Mouse (Mus musculus): ENCODE measurements around the gene Rpl22. TPM values are rescaled to one million over a fixed set of nuclear protein-coding genes. Genes with fewer than 3 reads are reported as not detected.

The Rpl22 gene
- polyA plus RNA-seq, 1 experiment from 2014 or later: 360 TPM

DNA sequence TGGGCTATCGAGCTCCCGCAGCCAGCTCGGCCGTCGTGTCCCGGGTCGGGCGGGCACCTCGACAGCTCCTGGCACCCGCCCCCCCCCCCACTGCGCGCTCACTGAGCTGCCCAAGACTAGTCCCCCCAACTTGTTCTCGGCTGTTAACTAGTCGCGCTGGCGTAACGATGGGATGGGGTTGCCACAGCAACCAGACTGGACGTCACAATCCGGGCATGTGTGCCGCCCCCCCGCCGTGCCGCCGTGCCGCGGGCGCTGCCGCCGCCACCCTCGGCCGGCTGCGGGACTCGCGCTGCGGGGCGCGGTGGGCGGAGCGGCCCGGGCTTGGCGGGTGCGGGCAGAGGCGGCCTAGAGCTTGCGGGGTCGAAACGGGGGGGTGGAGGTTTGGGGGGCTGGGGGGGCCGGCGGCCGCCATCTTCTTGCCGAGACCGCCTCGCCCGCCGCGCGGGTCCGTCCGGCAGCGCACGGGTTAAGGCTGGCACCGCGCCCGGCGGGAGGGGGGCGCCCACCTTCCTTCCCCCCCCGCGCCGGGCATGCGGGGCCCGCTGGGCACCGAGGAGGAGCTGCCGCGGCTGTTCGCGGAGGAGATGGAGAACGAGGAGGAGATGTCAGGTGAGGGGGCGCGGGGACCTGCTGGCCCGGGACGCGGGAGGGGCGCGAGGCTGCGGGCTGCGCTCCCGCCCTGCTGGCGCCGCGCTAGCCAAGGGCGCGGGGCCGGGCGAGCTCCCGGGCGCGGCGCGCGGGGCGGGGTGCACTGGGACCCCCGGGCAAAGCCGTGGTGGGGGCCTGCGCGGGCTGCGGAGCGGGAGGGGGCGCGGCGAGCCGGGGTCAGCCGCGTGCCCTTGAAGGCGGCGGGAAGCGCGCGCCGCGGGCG, 13.1 kb downstream of the Rpl22 start, which contains the start of gene Chd5:
Gene Chd5 (plus strand): TSS at position 233 of the 874 bp plus-strand sequence.
- Histone ChIP-seq H3K36me3 (ENCODE audit: control insufficient read depth, insufficient read depth, low read length) (peaks cover 4% of the 10 kb centered on the region; the same call in 1 of the 2 replicates), H3K9me3 (ENCODE audit: control insufficient read depth, low read length) (no peaks in the 10 kb centered on the region), H3K4me1 (replicated peaks; ENCODE audit: control insufficient read depth, insufficient read depth, low read length) (peaks cover 13% of the 10 kb centered on the region), H3K4me3 (ENCODE audit: low read depth, low read length) (peak within 1 kb of the TSS; percentile 60), H3K9ac (ENCODE audit: low read length) (peak within 1 kb of the TSS; percentile 63), H3K27me3 (ENCODE audit: control insufficient read depth, insufficient read depth, low read length) (peaks cover 30% of the 10 kb centered on the region), H3K27ac (ENCODE audit: low read depth, low read length) (no peak within 1 kb of the TSS), H3K4me2 (ENCODE audit: low read depth, low read length, severe bottlenecking) (peak within 1 kb of the TSS; percentile 100)
- 2% methylated on average over 80 of the region's 120 CpGs for WGBS
- DNase-seq (ENCODE audit: low spot score) (no peak), ATAC-seq (replicated peaks; ENCODE audit: low FRiP score) (no peak)

DNA sequence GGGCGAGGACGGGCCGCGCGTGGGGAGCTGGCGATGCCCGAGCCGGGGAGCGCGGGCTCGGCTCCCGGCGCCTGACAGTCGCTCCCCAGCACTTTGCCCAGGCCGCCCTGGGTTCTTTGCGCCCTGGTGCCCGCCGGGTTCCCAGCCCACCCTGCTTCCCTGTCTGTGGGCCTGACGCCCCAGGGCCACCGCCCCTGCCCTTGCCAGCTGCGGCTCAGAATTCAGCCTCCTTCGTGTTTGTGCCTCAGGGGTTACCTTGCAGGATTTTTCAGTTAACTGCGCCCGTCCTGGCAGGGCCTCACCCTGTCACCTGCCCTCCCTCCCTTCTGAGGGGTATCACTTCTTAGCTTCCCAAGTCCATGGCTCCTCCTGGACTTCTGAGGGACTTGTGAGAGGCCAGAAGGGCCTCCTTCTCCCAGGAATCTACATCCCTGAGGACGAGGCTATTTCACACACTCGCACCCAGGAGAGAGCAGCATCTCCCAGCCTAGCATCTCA, 13.8 kb downstream of the Rpl22 start:
- H3K4me2 ChIP-seq (ENCODE audit: low read depth, low read length, severe bottlenecking): peak overlapping the region; percentile 100
- ATAC-seq (replicated peaks; ENCODE audit: low FRiP score): no peak
- H3K4me3 ChIP-seq (ENCODE audit: low read depth, low read length): peak overlapping the region; percentile 60
- H3K9me3 ChIP-seq (ENCODE audit: control insufficient read depth, low read length): no peaks in the 10 kb centered on the region
- no peak for DNase-seq (ENCODE audit: low spot score)
- peaks cover 13% of the 10 kb centered on the region for H3K4me1 ChIP-seq (replicated peaks; ENCODE audit: control insufficient read depth, insufficient read depth, low read length)
- H3K36me3 ChIP-seq (ENCODE audit: control insufficient read depth, insufficient read depth, low read length): no peaks in the 10 kb centered on the region; the same call in 1 of the 2 replicates
- H3K27me3 ChIP-seq (ENCODE audit: control insufficient read depth, insufficient read depth, low read length): peaks cover 30% of the 10 kb centered on the region
- no peak overlapping the region for H3K27ac ChIP-seq (ENCODE audit: low read depth, low read length)
- H3K9ac ChIP-seq (ENCODE audit: low read length): peak overlapping the region; percentile 63
- 1% methylated on average over 26 of the region's 26 CpGs for WGBS

DNA sequence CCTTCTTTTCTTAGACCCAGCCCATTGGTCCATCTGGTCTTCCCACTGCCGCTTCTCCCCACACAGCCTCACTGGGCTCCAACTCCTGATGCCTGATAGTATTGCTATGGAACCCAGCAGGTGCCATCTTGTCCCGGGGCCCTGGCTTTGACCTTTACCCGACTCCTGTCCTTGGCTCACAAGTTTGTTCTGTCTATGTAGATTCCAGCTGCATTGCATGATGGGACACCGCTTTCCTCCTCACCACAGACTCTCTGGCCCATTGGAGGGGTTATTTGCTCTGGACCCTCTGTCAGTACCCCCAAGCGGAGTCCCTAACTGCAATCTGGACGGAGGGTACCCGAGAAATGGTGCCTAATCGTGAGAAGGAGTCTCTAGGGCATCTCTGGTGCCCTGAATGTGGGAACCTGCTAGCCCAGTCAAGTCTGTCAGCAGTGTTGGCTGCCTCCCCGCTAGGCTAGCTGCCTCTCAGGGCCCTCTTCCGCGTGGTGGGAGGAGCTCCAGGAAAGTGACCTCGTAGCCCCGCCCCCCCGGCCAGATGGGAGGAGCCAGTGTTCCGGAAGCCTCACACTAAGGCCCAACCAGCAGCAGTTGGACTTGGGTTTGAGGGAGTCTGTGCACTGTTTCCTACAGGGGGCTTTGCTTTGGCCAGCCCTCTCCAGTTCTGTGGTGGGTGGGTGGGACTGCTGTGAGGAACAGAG, 15.2 kb downstream of the Rpl22 start:
- Histone ChIP-seq H3K27me3 (ENCODE audit: control insufficient read depth, insufficient read depth, low read length) (peaks cover 30% of the 10 kb centered on the region), H3K9me3 (ENCODE audit: control insufficient read depth, low read length) (no peaks in the 10 kb centered on the region), H3K9ac (ENCODE audit: low read length) (no peak overlapping the region), H3K4me3 (ENCODE audit: low read depth, low read length) (no peak overlapping the region), H3K27ac (ENCODE audit: low read depth, low read length) (no peak overlapping the region), H3K36me3 (ENCODE audit: control insufficient read depth, insufficient read depth, low read length) (no peaks in the 10 kb centered on the region; the same call in 1 of the 2 replicates), H3K4me1 (replicated peaks; ENCODE audit: control insufficient read depth, insufficient read depth, low read length) (peaks cover 13% of the 10 kb centered on the region), H3K4me2 (ENCODE audit: low read depth, low read length, severe bottlenecking) (no peak overlapping the region)
- DNase-seq (ENCODE audit: low spot score) (peak; percentile 72), ATAC-seq (replicated peaks; ENCODE audit: low FRiP score) (0 out of 2 replicates have a peak, but pooled peaks have one; percentile 11)
- WGBS: 36% methylated on average over 15 of the region's 15 CpGs

DNA sequence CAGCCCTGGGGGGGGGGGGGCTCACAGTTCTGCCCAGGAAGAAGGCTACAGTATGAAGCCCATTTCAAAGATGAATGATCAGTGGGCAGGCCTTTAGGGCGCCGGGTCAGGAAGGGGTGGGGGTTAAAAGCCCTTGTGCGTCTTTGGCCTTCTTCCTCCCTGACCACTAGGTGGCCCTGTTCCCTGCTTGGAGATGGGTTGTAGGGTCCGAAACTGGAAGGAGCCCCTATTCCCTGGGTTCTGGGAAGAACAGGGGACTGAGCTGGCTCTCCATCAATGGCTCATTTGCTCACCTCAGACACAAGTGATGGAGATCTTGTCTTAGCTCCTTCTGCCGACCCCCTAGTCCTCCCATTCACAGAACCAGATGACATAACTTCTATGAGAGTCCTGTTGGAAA, 17.8 kb downstream of the Rpl22 start:
- Histone ChIP-seq H3K9ac (ENCODE audit: low read length) (no peak overlapping the region), H3K4me2 (ENCODE audit: low read depth, low read length, severe bottlenecking) (no peak overlapping the region), H3K4me1 (replicated peaks; ENCODE audit: control insufficient read depth, insufficient read depth, low read length) (peaks cover 12% of the 10 kb centered on the region), H3K9me3 (ENCODE audit: control insufficient read depth, low read length) (no peaks in the 10 kb centered on the region), H3K27me3 (ENCODE audit: control insufficient read depth, insufficient read depth, low read length) (peaks cover 25% of the 10 kb centered on the region), H3K4me3 (ENCODE audit: low read depth, low read length) (no peak overlapping the region), H3K27ac (ENCODE audit: low read depth, low read length) (no peak overlapping the region), H3K36me3 (ENCODE audit: control insufficient read depth, insufficient read depth, low read length) (no peaks in the 10 kb centered on the region)
- peak; percentile 65 for DNase-seq (ENCODE audit: low spot score)
- WGBS: 15% methylated on average over 5 of the region's 5 CpGs
- ATAC-seq (replicated peaks; ENCODE audit: low FRiP score): no peak

DNA sequence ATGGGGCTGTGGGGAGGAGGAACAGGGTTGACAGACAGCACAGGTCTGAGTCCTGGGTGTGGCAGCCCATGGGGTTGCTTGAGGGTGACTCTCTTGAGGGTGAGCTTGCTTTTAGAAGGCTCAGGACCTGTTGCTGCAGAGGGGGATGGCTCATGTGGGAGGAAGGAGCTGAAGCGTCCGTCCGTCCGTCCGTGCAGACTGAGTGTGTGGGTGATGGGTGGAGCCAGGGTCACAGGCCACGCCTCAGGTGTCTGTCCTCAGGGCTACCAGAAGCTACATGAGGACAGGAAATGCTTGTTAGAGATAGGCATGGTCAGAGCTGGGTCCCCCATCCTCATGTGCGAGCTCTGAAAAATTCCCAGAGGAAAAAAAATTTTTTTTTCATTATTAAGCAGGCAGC, 19.1 kb downstream of the Rpl22 start:
- WGBS: 72% methylated on average over 7 of the region's 7 CpGs
- no peak overlapping the region for H3K4me2 ChIP-seq (ENCODE audit: low read depth, low read length, severe bottlenecking)
- no peak overlapping the region for H3K27ac ChIP-seq (ENCODE audit: low read depth, low read length)
- H3K36me3 ChIP-seq (ENCODE audit: control insufficient read depth, insufficient read depth, low read length): no peaks in the 10 kb centered on the region
- peaks cover 14% of the 10 kb centered on the region for H3K27me3 ChIP-seq (ENCODE audit: control insufficient read depth, insufficient read depth, low read length)
- DNase-seq (ENCODE audit: low spot score) (no peak), ATAC-seq (replicated peaks; ENCODE audit: low FRiP score) (no peak)
- no peak overlapping the region for H3K4me3 ChIP-seq (ENCODE audit: low read depth, low read length)
- H3K9me3 ChIP-seq (ENCODE audit: control insufficient read depth, low read length): no peaks in the 10 kb centered on the region
- H3K4me1 ChIP-seq (replicated peaks; ENCODE audit: control insufficient read depth, insufficient read depth, low read length): peaks cover 2% of the 10 kb centered on the region
- no peak overlapping the region for H3K9ac ChIP-seq (ENCODE audit: low read length)

DNA sequence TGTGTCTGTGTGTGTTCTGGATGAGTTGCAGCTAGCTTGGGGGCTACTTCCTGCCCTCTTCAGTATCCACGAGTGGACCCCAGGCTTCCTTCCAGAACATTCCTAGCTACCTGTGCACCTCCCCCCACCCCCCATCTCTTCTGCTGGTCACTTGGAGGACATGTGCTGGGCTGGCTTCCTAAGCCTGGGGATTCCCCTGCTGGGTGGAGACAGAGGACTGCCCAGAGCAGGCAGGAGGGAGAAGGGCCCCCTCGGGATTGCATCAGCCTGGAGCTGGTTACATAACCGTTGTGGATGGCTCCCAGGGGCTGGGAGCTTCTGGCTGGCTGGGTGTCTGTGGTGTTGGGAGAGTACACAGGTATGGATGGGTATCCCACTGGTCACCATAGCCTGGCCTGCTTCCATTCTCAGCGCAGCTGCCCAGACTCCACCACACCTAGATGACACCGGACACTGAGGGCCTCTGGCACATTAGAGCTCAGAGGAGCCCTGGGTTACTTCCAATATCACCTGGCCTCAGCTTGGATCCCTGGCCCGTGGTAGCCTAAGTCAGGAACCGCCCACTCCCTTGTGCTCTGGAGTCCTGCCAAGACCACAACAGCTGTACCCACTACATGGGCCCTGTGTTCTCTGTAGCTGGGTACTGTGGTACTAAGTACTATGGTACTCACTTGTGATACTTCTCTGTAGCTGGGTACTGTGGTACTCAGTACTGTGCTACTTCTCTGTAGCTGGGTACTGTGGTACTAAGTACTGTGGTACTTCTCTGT, 19.8 kb downstream of the Rpl22 start:
- 62% methylated on average over 7 of the region's 7 CpGs for WGBS
- ATAC-seq (replicated peaks; ENCODE audit: low FRiP score) (no peak), DNase-seq (ENCODE audit: low spot score) (no peak)
- H3K4me1 ChIP-seq (replicated peaks; ENCODE audit: control insufficient read depth, insufficient read depth, low read length): peaks cover 3% of the 10 kb centered on the region
- H3K4me3 ChIP-seq (ENCODE audit: low read depth, low read length): no peak overlapping the region
- no peak overlapping the region for H3K4me2 ChIP-seq (ENCODE audit: low read depth, low read length, severe bottlenecking)
- no peaks in the 10 kb centered on the region for H3K9me3 ChIP-seq (ENCODE audit: control insufficient read depth, low read length)
- peaks cover 9% of the 10 kb centered on the region for H3K27me3 ChIP-seq (ENCODE audit: control insufficient read depth, insufficient read depth, low read length)
- no peak overlapping the region for H3K27ac ChIP-seq (ENCODE audit: low read depth, low read length)
- H3K36me3 ChIP-seq (ENCODE audit: control insufficient read depth, insufficient read depth, low read length): no peaks in the 10 kb centered on the region
- no peak overlapping the region for H3K9ac ChIP-seq (ENCODE audit: low read length)

DNA sequence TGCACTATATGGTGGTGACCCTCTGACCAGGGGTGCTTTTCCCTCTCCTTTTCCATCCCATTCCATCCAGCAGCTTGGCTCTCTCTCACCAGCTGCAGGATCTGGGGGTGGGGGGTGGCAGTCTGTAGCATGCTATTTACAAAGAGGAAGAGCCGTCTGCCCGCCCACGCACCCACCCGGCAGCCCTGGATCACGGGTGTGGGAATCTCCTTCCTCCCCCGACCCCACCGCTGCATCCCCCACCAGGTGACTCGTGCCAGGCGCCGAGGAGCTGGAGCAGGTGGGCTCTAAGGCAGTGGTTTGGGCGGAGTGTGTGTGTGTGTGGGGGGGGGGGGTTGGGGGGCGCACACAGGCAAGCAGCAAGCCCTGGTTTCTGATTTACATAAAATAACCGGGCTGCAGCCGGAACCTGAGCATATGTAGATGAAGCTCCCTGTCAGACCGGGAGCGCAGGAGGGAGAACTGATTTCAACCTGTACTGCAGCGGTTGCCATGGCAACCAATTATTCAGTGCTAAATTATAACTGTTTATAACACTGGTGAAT, 24.4 kb downstream of the Rpl22 start:
- H3K27ac ChIP-seq (ENCODE audit: low read depth, low read length): 0 out of 2 replicates have a peak overlapping the region, but pooled peaks have one; percentile 7
- H3K27me3 ChIP-seq (ENCODE audit: control insufficient read depth, insufficient read depth, low read length): peaks cover 2% of the 10 kb centered on the region; the same call in 1 of the 2 replicates
- H3K4me1 ChIP-seq (replicated peaks; ENCODE audit: control insufficient read depth, insufficient read depth, low read length): peaks cover 9% of the 10 kb centered on the region
- 18% methylated on average over 17 of the region's 17 CpGs for WGBS
- no peak overlapping the region for H3K9ac ChIP-seq (ENCODE audit: low read length)
- H3K4me2 ChIP-seq (ENCODE audit: low read depth, low read length, severe bottlenecking): no peak overlapping the region
- DNase-seq (ENCODE audit: low spot score) (peak; percentile 48), ATAC-seq (replicated peaks; ENCODE audit: low FRiP score) (peak; percentile 45; the same call in 1 of the 2 replicates)
- H3K9me3 ChIP-seq (ENCODE audit: control insufficient read depth, low read length): no peaks in the 10 kb centered on the region
- no peak overlapping the region for H3K4me3 ChIP-seq (ENCODE audit: low read depth, low read length)
- H3K36me3 ChIP-seq (ENCODE audit: control insufficient read depth, insufficient read depth, low read length): no peaks in the 10 kb centered on the region
